Mouse (Mus musculus) urinary bladder, postnatal 14 days (tissue): ENCODE measurements around the gene Usp19.

Experiments used
- DNase-seq: peaks from one replicate; pipeline ENCODE4 v3.0.0; 2021; ENCODE audit warnings: low spot score

Gene Usp19

GRCm38 (mm10) chr9:108494905-108495304, 4.5 kb downstream of the Usp19 start:
- DNase-seq = no peak

GRCm38 (mm10) chr9:108499231-108499630, 8.8 kb downstream of the Usp19 start:
- DNase-seq = no peak

DNA sequence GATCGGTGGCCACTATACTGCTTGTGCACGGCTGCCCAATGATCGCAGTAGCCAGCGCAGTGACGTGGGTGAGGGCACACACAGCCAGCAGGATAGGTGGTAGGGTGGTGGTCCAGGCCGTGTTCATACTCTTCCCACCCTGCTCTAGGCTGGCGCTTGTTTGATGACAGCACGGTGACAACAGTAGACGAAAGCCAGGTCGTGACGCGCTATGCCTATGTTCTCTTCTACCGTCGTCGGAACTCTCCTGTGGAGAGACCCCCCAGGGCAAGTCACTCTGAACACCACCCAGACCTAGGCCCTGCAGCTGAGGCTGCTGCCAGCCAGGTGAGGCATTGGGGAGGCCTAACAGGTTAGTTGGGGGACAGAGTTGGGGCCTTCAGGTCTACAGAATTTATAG, 9.5 kb downstream of the Usp19 start:
- no peak for DNase-seq

DNA sequence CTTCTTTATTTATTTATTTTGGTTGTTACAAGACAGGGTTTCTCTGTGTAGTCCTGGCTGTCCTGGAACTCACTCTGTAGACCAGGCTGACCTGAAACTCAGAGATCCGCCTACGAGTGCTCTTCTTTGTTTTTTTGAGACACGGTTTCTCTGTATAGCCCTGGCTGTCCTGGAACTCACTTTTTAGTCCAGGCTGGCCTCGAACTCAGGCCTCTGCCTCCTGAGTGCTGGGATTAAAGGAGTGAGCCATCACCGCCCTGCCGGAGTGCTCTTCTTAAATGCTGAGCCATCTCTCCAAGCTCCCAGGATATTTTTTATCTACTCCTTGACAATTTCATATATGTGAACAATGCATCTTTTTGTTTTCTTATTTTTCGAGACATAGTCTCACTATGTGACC, 16.5 kb downstream of the Usp19 start:
- DNase-seq = no peak

DNA sequence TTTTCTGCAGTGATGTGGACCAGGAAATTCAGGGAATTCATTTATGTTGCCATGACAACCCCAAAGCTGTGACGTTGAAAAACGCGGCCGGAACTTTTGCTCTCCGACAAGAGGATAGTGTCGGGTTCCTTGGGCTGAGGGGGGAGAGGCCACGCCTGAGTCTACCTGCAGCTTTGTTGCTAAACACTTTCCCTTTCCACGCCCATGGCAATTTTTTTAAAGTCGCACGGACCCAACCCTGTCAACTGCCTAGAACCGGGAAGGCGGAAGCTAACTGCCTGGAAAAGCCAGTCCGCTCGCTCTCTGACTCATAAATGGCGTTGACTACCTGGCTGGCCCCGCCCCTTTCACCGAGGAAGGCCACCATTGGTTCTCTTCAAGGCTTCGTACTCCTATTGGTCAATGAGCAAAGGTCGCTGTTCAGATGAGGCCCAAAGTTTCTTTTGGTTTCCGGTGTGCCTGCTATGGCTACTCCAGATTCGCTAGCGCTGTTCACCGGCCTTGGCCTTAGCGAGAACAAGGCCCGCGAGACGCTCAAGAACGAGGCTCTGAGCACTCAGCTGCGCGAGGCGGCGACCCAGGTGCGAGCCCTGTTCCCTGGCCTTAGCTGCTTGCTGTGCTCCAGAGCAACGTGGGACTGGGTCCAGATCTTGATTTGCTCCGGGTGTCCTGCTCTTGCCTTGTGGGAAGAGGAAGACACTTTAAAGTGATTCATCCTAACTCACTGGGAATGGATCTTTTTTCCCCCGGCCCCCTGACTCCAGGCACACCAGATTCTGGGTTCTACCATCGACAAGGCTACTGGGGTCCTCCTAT, 17.4 kb downstream of the Usp19 start, which contains the start of gene Qars:
TSS of gene Qars (plus strand) at position 88 of the 816 bp plus-strand sequence.
- DNase-seq = peak; percentile 97

GRCm38 (mm10) chr9:108508776-108509175, 18.4 kb downstream of the Usp19 start:
- DNase-seq = no peak

DNA sequence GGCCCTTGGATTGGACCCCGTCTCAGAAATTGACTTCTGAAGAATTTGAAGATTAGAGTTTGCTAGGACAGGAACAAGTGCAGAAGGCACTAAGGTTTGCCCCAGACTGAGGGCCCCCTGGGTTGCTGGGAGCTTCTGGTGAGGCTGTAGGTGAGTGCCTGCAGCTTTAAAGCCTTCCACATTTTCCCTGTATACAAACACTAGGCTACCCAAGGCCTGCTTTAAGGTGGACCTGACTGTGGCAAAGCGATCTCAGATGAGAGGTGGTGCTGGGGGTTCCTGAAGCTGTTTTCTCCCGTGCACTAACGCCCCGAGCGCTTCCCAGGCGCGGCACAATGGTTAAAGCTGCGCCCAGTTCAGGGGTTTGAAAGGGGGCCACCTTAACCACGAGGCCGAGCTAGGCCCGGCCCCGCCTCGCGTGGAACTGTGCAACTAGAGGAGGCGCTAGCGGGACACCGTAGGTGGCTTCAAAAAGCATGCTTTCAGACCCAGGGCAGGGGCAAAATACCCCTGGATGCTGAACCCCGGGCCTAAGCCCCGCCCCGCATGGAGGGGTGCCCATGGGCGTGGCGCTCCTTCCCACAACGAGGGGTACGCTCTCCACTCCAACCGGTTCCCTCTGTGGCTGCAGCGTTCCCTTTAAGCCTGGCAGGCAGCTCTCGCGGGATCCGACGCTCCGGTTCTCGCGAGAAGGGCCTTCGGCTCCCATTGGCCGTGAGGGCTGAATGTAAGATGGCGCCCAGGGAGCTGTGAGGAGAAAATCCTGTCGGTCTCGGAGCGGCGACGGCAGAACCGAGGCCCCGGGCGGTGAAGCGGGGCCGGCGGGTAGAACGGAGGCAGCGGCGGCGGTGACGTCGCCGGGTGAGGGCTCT, 26.2 kb downstream of the Usp19 start, which contains the start of gene Qrich1:
TSS of gene Qrich1 (plus strand) at position 427 of the 872 bp plus-strand sequence.
- peak; percentile 95 for DNase-seq

DNA sequence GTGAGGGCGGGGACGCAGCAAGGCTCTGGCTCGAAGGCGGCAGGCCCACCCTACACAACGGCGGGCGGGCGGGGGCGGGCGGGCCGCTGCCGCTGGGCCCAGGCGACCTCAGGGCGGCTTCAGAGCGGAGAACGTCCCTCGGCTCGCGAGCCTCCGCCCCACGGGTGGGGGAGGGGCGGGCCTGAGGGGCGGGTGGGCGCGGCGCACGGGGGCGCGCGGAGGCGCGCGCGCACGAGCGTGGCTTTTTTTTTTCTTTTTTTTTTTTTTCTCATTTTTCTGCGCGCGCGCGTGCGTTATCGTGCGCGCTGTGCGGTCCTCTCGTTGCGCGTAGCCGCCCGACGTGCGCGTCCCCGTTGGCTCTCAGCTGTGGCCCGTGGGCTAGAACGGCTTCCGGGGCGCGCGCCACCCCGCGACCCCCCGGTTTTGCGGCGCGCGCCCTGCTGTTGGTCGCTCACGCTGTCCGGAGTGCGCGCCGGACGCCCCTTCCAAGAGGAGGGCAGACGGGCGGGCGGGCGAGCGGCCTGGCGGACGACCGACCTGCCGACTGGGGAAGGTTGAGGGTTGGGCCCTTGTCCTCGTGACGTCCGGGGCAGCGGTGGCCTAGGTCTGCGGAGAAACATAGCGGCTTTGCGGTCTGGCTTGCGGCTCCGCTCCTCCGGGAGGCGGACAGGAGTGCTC, 27.0 kb downstream of the Usp19 start:
- peak; percentile 85 for DNase-seq

DNA sequence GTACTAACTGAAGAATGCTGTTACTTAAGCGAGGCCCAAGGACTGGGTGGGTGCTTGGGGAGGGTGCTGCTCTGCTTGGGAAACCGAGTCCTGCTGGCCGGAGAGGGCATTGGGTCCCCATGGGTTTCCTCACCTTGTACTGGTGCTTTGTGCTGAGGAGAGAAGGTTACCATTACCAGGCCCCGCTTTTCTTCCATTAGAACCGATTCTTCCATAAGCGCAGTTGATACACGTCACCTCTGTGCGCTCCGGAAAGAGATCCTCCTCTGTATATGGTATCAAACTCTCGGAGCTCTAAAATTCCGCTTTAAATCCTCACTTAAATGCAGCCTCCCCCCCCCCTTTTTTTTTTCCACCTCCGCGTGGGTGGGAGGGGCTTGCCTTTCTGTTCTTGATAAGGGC, 27.5 kb downstream of the Usp19 start:
- peak; percentile 31 for DNase-seq

GRCm38 (mm10) chr9:108521604-108522003, 31.2 kb downstream of the Usp19 start:
- no peak for DNase-seq

- DNase-seq = no peak
Observed at GRCm38 (mm10) chr9:108523341-108523740, 32.9 kb downstream of the Usp19 start.

DNA sequence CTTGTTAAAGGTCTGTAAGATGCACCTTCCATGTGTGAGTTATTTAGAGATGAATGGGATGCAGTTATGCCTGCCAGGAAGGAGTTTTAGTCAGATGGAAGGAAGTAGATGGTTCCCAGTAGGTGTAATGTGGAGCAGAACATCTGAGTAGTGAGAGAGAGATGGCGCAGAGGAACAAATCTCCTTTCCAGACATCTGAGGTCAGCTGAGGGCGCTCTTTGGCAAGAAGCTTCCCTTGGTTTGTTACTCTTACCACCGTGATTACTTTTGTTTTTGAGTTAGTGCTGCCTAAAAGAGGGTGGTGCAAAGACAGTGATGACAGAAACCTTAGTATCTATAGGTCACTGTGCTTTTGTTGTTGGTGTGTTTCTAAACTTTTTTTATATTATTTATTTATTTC, 35.0 kb downstream of the Usp19 start:
- DNase-seq = no peak

- no peak for DNase-seq
Observed at GRCm38 (mm10) chr9:108530954-108531353, 40.6 kb downstream of the Usp19 start.

DNA sequence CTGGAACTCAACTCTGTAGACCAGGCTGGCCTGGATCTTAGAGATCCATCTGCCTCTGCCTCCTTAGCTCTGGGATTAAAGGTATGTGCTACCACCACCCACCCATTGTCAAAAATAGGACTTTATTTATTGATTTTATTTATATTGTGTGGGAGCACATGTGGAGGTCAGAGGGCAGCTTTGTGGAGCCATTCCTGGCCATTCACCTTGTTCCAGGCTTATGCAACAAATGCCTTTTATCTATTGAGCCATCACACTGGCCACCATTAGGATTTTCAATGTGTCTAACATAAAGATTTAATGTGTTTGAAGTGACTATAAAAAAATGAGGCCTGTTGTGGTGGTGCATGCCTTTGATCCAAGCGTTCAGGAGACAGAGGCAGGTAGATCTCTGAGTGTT, 41.1 kb downstream of the Usp19 start:
- DNase-seq = no peak

DNA sequence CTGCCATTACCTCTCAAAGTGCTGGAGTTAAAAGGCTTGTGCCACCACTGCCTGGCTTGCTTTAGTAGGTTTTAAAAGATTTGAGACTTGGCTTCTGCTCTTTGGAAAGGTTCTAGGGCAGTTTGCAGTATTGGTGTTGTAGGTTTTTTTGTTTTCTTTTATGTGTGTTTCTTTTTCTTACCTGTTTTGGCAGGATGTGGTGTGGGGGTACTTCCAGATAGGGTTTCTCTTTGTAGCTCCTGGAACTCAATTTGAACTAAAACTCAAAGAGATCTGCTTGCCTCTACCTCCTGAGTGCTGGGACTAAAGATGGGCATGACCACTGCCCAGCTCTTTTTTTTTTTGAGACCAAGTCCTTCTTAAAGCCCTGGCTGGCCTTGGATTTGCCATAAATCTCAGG, 50.4 kb downstream of the Usp19 start:
- no peak for DNase-seq

GRCm38 (mm10) chr9:108545986-108546385, 55.6 kb downstream of the Usp19 start:
- no peak for DNase-seq

DNA sequence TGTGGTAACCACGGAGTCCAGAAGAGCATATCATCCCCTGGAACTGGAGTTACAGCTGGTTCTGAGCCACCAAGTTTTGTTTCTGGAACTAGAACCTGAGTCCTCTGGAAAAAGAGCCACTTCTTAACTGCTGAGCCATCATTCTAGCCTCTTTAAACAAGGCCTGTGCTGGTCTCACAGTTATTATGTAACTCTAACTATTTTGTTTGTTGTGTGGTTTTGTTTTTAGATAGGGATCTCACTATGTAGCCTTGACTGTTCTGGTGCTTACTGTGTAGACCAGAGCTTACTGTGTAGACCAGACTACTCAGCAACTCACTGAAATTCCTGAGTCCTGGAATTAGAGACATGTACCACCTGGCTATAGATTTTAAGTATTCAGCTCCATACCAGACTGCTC, 56.5 kb downstream of the Usp19 start:
- no peak for DNase-seq
